ENCODE assay signal across 7 mouse cellular contexts in genomic region chr12:111143005-111143508, GRCm38 (mm10). TPM values are rescaled to one million over a fixed set of nuclear protein-coding genes. Genes with fewer than 3 reads are reported as not detected.
DNase-seq lines count a peak whose midpoint lies in the region; ATAC-seq and TF ChIP-seq lines count a peak whose summit lies in the region.

No protein-coding gene starts in this region.

- DNase-seq in liver, adult 2 months (ENCODE audit: extremely low read depth, low read depth, low spot score) = no peak
- DNase-seq in liver (no peak), adipocyte (ENCODE audit: low spot score) (no peak)
- DNase-seq in heart, postnatal 4 days = peak; percentile 52
- peak; percentile 31 for DNase-seq in lung, postnatal 0 days (ENCODE audit: low spot score)
- peak; percentile 49 for DNase-seq in splenic B cell, adult 2 months (ENCODE audit: low read depth, low spot score)

- H3K79me2 ChIP-seq in liver, adult 2 months (ENCODE audit: control insufficient read depth, insufficient read depth, low read length) = no peaks in the 10 kb centered on the region

- TF ChIP-seq EP300 in lung, postnatal 0 days (IDR thresholded peaks at IDR 0.05) = no peak

- TF ChIP-seq POLR2A in liver, adult 2 months (IDR thresholded peaks at IDR 0.05; ENCODE audit: extremely low read depth, insufficient read depth, low read length) = no peak

- TF ChIP-seq CTCF in liver, adult 2 months (IDR thresholded peaks at IDR 0.05; ENCODE audit: low read depth, low read length) = peak; percentile 35; the same call in 1 of the 2 replicates
- TF ChIP-seq CTCF in lung, postnatal 0 days (IDR thresholded peaks at IDR 0.05) = peak; percentile 49

- H3K27me3 ChIP-seq in liver, adult 2 months (ENCODE audit: control insufficient read depth, insufficient read depth, low read length) = no peaks in the 10 kb centered on the region
- no peaks in the 10 kb centered on the region for H3K27me3 ChIP-seq in lung, postnatal 0 days (replicated peaks; ENCODE audit: insufficient read depth, low read length)
- H3K27me3 ChIP-seq in splenic B cell, adult 2 months (ENCODE audit: control insufficient read depth, insufficient read depth, low read length, poor library complexity, severe bottlenecking) = no peaks in the 10 kb centered on the region

- WGBS in liver, adult 2 months = 38% methylated on average over 12 of the region's 12 CpGs
- 28% methylated on average over 12 of the region's 12 CpGs for WGBS in lung, postnatal 0 days

- no peaks in the 10 kb centered on the region for H3K9me3 ChIP-seq in lung, postnatal 0 days (ENCODE audit: low read length)

- H3K4me2 ChIP-seq in lung, postnatal 0 days (replicated peaks; ENCODE audit: low read depth, low read length) = peak overlapping the region; percentile 8; the same call in 1 of the 2 replicates

- H3K4me1 ChIP-seq in liver, adult 2 months (ENCODE audit: control insufficient read depth, insufficient read depth, low read length) = no peaks in the 10 kb centered on the region
- H3K4me1 ChIP-seq in lung, postnatal 0 days (ENCODE audit: insufficient read depth, low read depth, low read length) = peaks cover 6% of the 10 kb centered on the region; the same call in 1 of the 2 replicates

- H3K36me3 ChIP-seq in liver, adult 2 months (ENCODE audit: control insufficient read depth, insufficient read depth, low read length) = no peaks in the 10 kb centered on the region
- H3K36me3 ChIP-seq in lung, postnatal 0 days (ENCODE audit: insufficient read depth, low read length) = no peaks in the 10 kb centered on the region
- no peaks in the 10 kb centered on the region for H3K36me3 ChIP-seq in splenic B cell, adult 2 months (ENCODE audit: control insufficient read depth, insufficient read depth, low read length, poor library complexity, severe bottlenecking)

- H3K27ac ChIP-seq in liver, adult 2 months (replicated peaks; ENCODE audit: insufficient read depth, low read depth, low read length) = no peak overlapping the region
- H3K27ac ChIP-seq in lung, postnatal 0 days (ENCODE audit: low read length) = no peak overlapping the region

- ATAC-seq in common myeloid progenitor, adult 5-6 weeks (replicated peaks; ENCODE audit: low read depth, poor library complexity, severe bottlenecking) = 0 out of 2 replicates have a peak, but pooled peaks have one; percentile 37
- peak; percentile 21; the same call in 1 of the 2 replicates for ATAC-seq in lung, postnatal 0 days

- no peak overlapping the region for H3K4me3 ChIP-seq in liver, adult 2 months (ENCODE audit: insufficient read depth, low read depth, low read length)
- no peak overlapping the region for H3K4me3 ChIP-seq in lung, postnatal 0 days (ENCODE audit: low read depth, low read length)

- no peak overlapping the region for H3K9ac ChIP-seq in liver, adult 2 months (ENCODE audit: low read depth, low read length)
- no peak overlapping the region for H3K9ac ChIP-seq in lung, postnatal 0 days (replicated peaks; ENCODE audit: low read depth)

RNA-seq across cellular contexts. Expression of gene Traf3, which starts 23.1 kb away (rescaled TPM):
- total RNA-seq in liver, adult 2 months (2014; rRNA removed) = 2.3 and 3.0 TPM in 2 replicates
- 6.2 and 6.8 TPM in 2 replicates for polyA plus RNA-seq in liver, adult 2 months (2012; rRNA removed)
- 11.6 and 15.7 TPM in 2 replicates for total RNA-seq in common myeloid progenitor, adult 5-6 weeks (2017)
- total RNA-seq in heart, postnatal 4 days (2021) = 10 to 100 TPM; 16.8 to 17.3 TPM
- polyA plus RNA-seq in lung, postnatal 0 days (2015; fragmentation: Nextera tagmentation; extraction: Ambion mirVana) = 3.1 and 4.7 TPM in 2 replicates

RNA-seq across cellular contexts. Expression of gene 4930595D18Rik, which starts 41.2 kb away (rescaled TPM):
- total RNA-seq in liver, adult 2 months (2014; rRNA removed) = not detected in 2 replicates
- not detected in 2 replicates for polyA plus RNA-seq in liver, adult 2 months (2012; rRNA removed)
- total RNA-seq in common myeloid progenitor, adult 5-6 weeks (2017) = 0.32 TPM in 1 of 2 replicates, not detected in the other
- not detected for total RNA-seq in heart, postnatal 4 days (2021)
- polyA plus RNA-seq in lung, postnatal 0 days (2015; fragmentation: Nextera tagmentation; extraction: Ambion mirVana) = not detected in 2 replicates

Comparison
In these comparisons a context has a peak if more than half of its experiments do, and no peak if none do; other contexts are left out.
1. DNase-seq: peak in heart, postnatal 4 days (single experiment), lung, postnatal 0 days (single experiment) and splenic B cell, adult 2 months (single experiment); none in liver, adult 2 months (single experiment), liver (single experiment) and adipocyte (single experiment).